In the genomic region with DNA sequence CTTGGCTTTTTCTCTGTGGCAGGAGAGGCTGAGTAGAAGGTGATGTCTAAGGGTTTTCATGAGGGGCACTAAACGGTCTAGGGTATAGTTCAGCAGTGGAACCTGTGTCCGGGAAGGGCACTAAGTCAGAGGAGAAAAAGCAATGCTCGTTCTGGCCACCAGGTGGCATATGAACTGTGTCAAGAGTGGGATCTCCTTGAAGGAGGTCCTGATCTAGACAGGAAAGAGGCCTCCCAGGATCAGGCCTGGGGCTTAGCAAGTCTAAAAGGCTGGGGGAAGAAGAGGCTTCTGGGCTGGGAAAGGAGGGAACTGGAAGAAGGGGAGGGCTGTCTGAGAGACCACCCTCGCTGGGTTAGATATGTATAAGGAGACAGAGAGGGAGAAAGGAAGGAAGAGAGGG, we compare ENCODE assay signal across 9 mouse cellular contexts. TPM values are rescaled to one million over a fixed set of nuclear protein-coding genes. Genes with fewer than 3 reads are reported as not detected.
DNase-seq lines count a peak whose midpoint lies in the region; ATAC-seq and TF ChIP-seq lines count a peak whose summit lies in the region.
"Had no signal": no experiment of that assay in that cellular context is flagged by ENCODE, and none has a peak within 500 bp of the region (broad histone marks: within the 10 kb centered on the region; RNA-seq: fewer than 3 reads in every experiment).

No protein-coding gene starts in this region.

- no peak overlapping the region for H3K4me3 ChIP-seq in kidney, adult 2 months (ENCODE audit: insufficient read depth, low read depth, low read length)
- no peak overlapping the region for H3K4me3 ChIP-seq in limb, embryonic 11.5 days (ENCODE audit: low read depth, low read length)
- H3K4me3 ChIP-seq in midbrain, embryonic 16.5 days (ENCODE audit: low read depth, low read length) = no peak overlapping the region
- H3K4me3 ChIP-seq in stomach, embryonic 15.5 days (replicated peaks) = no peak overlapping the region
- H3K4me3 ChIP-seq: myocyte had no signal

- no peaks in the 10 kb centered on the region for H3K4me1 ChIP-seq in kidney, adult 2 months (ENCODE audit: control insufficient read depth, insufficient read depth, low read length)
- peaks cover 6% of the 10 kb centered on the region; the same call in 1 of the 2 replicates for H3K4me1 ChIP-seq in limb, embryonic 11.5 days (ENCODE audit: control insufficient read depth, insufficient read depth, low read length)
- H3K4me1 ChIP-seq in midbrain, embryonic 16.5 days (ENCODE audit: control insufficient read depth, insufficient read depth, low read length) = peaks cover 16% of the 10 kb centered on the region
- peaks cover 8% of the 10 kb centered on the region for H3K4me1 ChIP-seq in stomach, embryonic 15.5 days

- WGBS in kidney, adult 2 months = 14% methylated on average over 4 of the region's 4 CpGs
- 15% methylated on average over 4 of the region's 4 CpGs for WGBS in limb, embryonic 11.5 days
- WGBS in midbrain, embryonic 16.5 days = 11% methylated on average over 4 of the region's 4 CpGs
- WGBS in stomach, embryonic 15.5 days = 10% methylated on average over 4 of the region's 4 CpGs

- TF ChIP-seq CTCF in kidney, adult 2 months (conservative IDR thresholded peaks at IDR 0.05; ENCODE audit: insufficient read depth, insufficient read length, low read depth, low read length) = peak; percentile 74

- H3K9ac ChIP-seq in limb, embryonic 11.5 days (ENCODE audit: low read length) = no peak overlapping the region
- H3K9ac ChIP-seq in midbrain, embryonic 16.5 days (ENCODE audit: low read depth, low read length) = no peak overlapping the region
- no peak overlapping the region for H3K9ac ChIP-seq in stomach, embryonic 15.5 days

- TF ChIP-seq POLR2A in kidney, adult 2 months (IDR thresholded peaks at IDR 0.05; ENCODE audit: low read depth, low read length) = no peak

- no peaks in the 10 kb centered on the region for H3K36me3 ChIP-seq in kidney, adult 2 months (ENCODE audit: control insufficient read depth, insufficient read depth, low read length)
- H3K36me3 ChIP-seq in limb, embryonic 11.5 days (ENCODE audit: control insufficient read depth, insufficient read depth, low read length) = no peaks in the 10 kb centered on the region
- H3K36me3 ChIP-seq in midbrain, embryonic 16.5 days (ENCODE audit: control insufficient read depth, insufficient read depth, low read length) = no peaks in the 10 kb centered on the region
- H3K36me3 ChIP-seq in stomach, embryonic 15.5 days = no peaks in the 10 kb centered on the region

- ATAC-seq in common myeloid progenitor, adult 5-6 weeks (replicated peaks; ENCODE audit: low read depth, poor library complexity, severe bottlenecking) = peak; percentile 81
- no peak for ATAC-seq in limb, embryonic 11.5 days (ENCODE audit: insufficient number of reproducible peaks, low FRiP score, low TSS enrichment, low read depth)
- peak; percentile 33; the same call in 1 of the 2 replicates for ATAC-seq in midbrain, embryonic 16.5 days
- 0 out of 2 replicates have a peak, but pooled peaks have one; percentile 24 for ATAC-seq in stomach, embryonic 15.5 days (ENCODE audit: insufficient read depth, low FRiP score, low read depth)

- no peak overlapping the region for H3K27ac ChIP-seq in kidney, adult 2 months (ENCODE audit: insufficient read depth, low read depth, low read length)
- no peak overlapping the region for H3K27ac ChIP-seq in limb, embryonic 11.5 days (replicated peaks; ENCODE audit: low read depth, low read length)
- H3K27ac ChIP-seq in midbrain, embryonic 16.5 days (ENCODE audit: low read length) = no peak overlapping the region
- H3K27ac ChIP-seq in stomach, embryonic 15.5 days = no peak overlapping the region

- no peaks in the 10 kb centered on the region for H3K9me3 ChIP-seq in limb, embryonic 11.5 days (ENCODE audit: control insufficient read depth, low read length)
- H3K9me3 ChIP-seq in midbrain, embryonic 16.5 days (replicated peaks; ENCODE audit: control insufficient read depth, low read length, poor library complexity, severe bottlenecking) = no peaks in the 10 kb centered on the region
- H3K9me3 ChIP-seq in stomach, embryonic 15.5 days = no peaks in the 10 kb centered on the region

- H3K27me3 ChIP-seq in kidney, adult 2 months (replicated peaks; ENCODE audit: control insufficient read depth, insufficient read depth, low read length) = no peaks in the 10 kb centered on the region
- no peaks in the 10 kb centered on the region for H3K27me3 ChIP-seq in limb, embryonic 11.5 days (ENCODE audit: control insufficient read depth, insufficient read depth, low read length)
- H3K27me3 ChIP-seq in midbrain, embryonic 16.5 days (ENCODE audit: control insufficient read depth, insufficient read depth, low read depth, low read length) = no peaks in the 10 kb centered on the region
- no peaks in the 10 kb centered on the region; the same call in 1 of the 2 replicates for H3K27me3 ChIP-seq in stomach, embryonic 15.5 days (replicated peaks)

- peak; percentile 65 for DNase-seq in ovary, postnatal 10 days (ENCODE audit: low spot score)
- no peak for DNase-seq in ovary, adult 18-20 months (ENCODE audit: low spot score)
- peak; percentile 72 to 83 for DNase-seq in gastrocnemius, postnatal 4 days (ENCODE audit: low spot score in 2 of 2)
- DNase-seq in kidney, adult 2 months = peak; percentile 62
- peak; percentile 90 for DNase-seq in limb, embryonic 11.5 days (ENCODE audit: low spot score)

- H3K4me2 ChIP-seq in limb, embryonic 11.5 days (ENCODE audit: low read depth, severe bottlenecking) = no peak overlapping the region
- H3K4me2 ChIP-seq in midbrain, embryonic 16.5 days (ENCODE audit: low read length) = no peak overlapping the region
- H3K4me2 ChIP-seq in stomach, embryonic 15.5 days = no peak overlapping the region

RNA-seq across cellular contexts. Expression of gene Ghrhr, which starts 16.4 kb away (rescaled TPM):
- total RNA-seq in common myeloid progenitor, adult 5-6 weeks (2017) = not detected in 2 replicates
- not detected for total RNA-seq in gastrocnemius, postnatal 4 days (2021)
- polyA plus RNA-seq in kidney, adult 2 months (2012; rRNA removed) = 0.36 and 0.61 TPM in 2 replicates
- polyA plus RNA-seq in limb, embryonic 11.5 days (2014; fragmentation: Nextera tagmentation; extraction: Ambion mirVana) = not detected in 2 replicates
- not detected in 2 replicates for polyA plus RNA-seq in midbrain, embryonic 16.5 days (2015; fragmentation: Nextera tagmentation; extraction: Ambion mirVana)
- 0.15 TPM in 1 of 2 replicates, not detected in the other for polyA plus RNA-seq in stomach, embryonic 15.5 days (2015; fragmentation: Nextera tagmentation; extraction: Ambion mirVana)
- polyA plus RNA-seq: myocyte had no signal

RNA-seq across cellular contexts. Expression of gene Aqp1, which starts 56.2 kb away (rescaled TPM):
- total RNA-seq in common myeloid progenitor, adult 5-6 weeks (2017) = 131 and 152 TPM in 2 replicates
- 100 to 1,000 TPM; 108 to 109 TPM for total RNA-seq in gastrocnemius, postnatal 4 days (2021)
- polyA plus RNA-seq in kidney, adult 2 months (2012; rRNA removed) = 1,148 and 1,467 TPM in 2 replicates
- 0.26 and 0.64 TPM in 2 replicates for polyA plus RNA-seq in limb, embryonic 11.5 days (2014; fragmentation: Nextera tagmentation; extraction: Ambion mirVana)
- 4.8 and 5.4 TPM in 2 replicates for polyA plus RNA-seq in midbrain, embryonic 16.5 days (2015; fragmentation: Nextera tagmentation; extraction: Ambion mirVana)
- polyA plus RNA-seq in stomach, embryonic 15.5 days (2015; fragmentation: Nextera tagmentation; extraction: Ambion mirVana) = 18.7 and 22.8 TPM in 2 replicates

RNA-seq across cellular contexts. Expression of gene Adcyap1r1, which starts 59.3 kb away (rescaled TPM):
- total RNA-seq in common myeloid progenitor, adult 5-6 weeks (2017) = not detected in 2 replicates
- total RNA-seq in gastrocnemius, postnatal 4 days (2021) = 10 to 100 TPM in 1 of 2 experiments, 1 to 10 TPM in 1; 9.3 to 10.4 TPM
- 1.8 and 2.2 TPM in 2 replicates for polyA plus RNA-seq in kidney, adult 2 months (2012; rRNA removed)
- 0.48 and 0.82 TPM in 2 replicates for polyA plus RNA-seq in limb, embryonic 11.5 days (2014; fragmentation: Nextera tagmentation; extraction: Ambion mirVana)
- polyA plus RNA-seq in midbrain, embryonic 16.5 days (2015; fragmentation: Nextera tagmentation; extraction: Ambion mirVana) = 46.9 and 60.8 TPM in 2 replicates
- 7.6 and 8.5 TPM in 2 replicates for polyA plus RNA-seq in stomach, embryonic 15.5 days (2015; fragmentation: Nextera tagmentation; extraction: Ambion mirVana)
- polyA plus RNA-seq: myocyte had no signal

Comparison
In these comparisons a context has a peak if more than half of its experiments do, and no peak if none do; other contexts are left out.
1. RNA of gene Aqp1, which starts 56.2 kb away (polyA plus RNA-seq): 1,148 to 1,467 TPM in kidney, adult 2 months; 18.7 to 22.8 TPM in stomach, embryonic 15.5 days, 4.8 to 5.4 TPM in midbrain, embryonic 16.5 days and 0.26 to 0.64 TPM in limb, embryonic 11.5 days; every median in the first group is over 10 times any median in the second.